Mouse (Mus musculus) Patski (cell line): ENCODE measurements around the gene Cntn5. TPM values are rescaled to one million over a fixed set of nuclear protein-coding genes. Genes with fewer than 3 reads are reported as not detected.

Experiments
- ATAC-seq: fragments of 100-300 bp; one replicate; pipeline ENCODE4 v1.8.0; 2021
- CTCF ChIA-PET: fragments of 350-600 bp; sonication (Branson Sonifier 250); formaldehyde crosslinking; loops from one replicate; lab custom pipeline; 2022; ENCODE audit warnings: inconsistent platforms; lab: Charles Lee
- POLR2A ChIA-PET: fragments of 350-600 bp; sonication (Branson Sonifier 250); formaldehyde crosslinking; loops from one replicate; lab custom pipeline; 2022; ENCODE audit warnings: antibody characterized with exemption, inconsistent platforms; lab: Charles Lee
- DNase-seq: peaks from one replicate; pipeline ENCODE4 v3.0.0-alpha.2; 2011; ENCODE audit warnings: low read depth, low spot score
- H3K27me3 ChIP-seq: fragments of 371-371 bp; one replicate; pipeline ENCODE4 v1.5.1; 2021
- CTCF ChIP-seq: fragments of 100-300 bp; IDR thresholded peaks from one replicate; pipeline ENCODE4 v1.5.1; 2021
- in situ Hi-C: fragments of 300-500 bp; cut with MboI; formaldehyde crosslinking; loops from 3 replicates; pipeline ENCODE4 v1.11.1; 2018; ENCODE audit warnings: low pct_unique_long_range_greater_than_20kb, mixed read lengths
- polyA plus RNA-seq: library from polyadenylated mRNA; unstranded; gene quantifications from one replicate; pipeline ENCODE4 v1.2.3, GENCODE M21; 2021

Cntn5 gene
- polyA plus RNA-seq, 1 experiment from 2014 or later, result not detected

DNA sequence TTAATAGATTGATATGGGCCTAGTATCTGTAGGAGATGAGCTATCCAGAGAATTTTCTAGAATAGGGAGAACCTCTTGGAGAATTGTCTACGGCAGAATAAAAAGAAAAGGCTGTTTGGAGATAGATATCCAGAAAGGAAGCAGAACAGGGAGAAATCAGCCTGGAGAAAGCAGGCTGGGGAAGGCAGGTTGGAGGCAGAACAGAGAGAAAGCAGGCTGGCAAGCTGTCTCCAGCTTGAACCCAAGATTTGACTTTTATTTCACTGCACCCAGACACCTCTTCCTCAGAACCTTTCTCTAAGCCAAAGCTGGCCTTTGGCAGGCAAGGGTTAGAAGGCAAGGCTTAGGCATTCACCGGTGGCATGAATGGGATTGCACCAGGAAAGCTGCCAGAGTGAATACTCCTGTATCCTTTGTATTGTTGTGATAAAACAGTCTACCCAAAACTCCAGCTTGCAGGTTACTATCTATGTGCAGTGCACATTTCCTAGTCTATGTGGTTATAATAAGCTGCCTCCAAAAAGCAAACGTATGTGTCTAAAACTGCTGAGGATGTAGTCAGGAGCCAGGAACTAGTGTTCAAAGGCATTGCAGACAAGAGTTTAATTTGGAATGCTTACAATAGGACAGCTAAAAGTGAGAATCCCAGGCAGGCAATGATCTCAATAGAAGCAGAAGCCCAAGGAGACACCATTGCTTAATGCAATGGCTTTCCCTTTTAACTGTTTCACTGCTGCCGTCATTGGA lies 553.5 kb downstream of the Cntn5 start:
- no peaks in the 10 kb centered on the region for H3K27me3 ChIP-seq
- TF ChIP-seq CTCF, result no peak
- ChIA-PET CTCF (interaction anchor here (1.0 kb wide), 1 partner anchor 13 kb away, joined by 4 read pairs; no protein-coding TSS in a partner anchor), POLR2A (no interaction called here)
- DNase-seq (no peak), ATAC-seq (no peak)
- in situ Hi-C loops, result no loop called here

DNA sequence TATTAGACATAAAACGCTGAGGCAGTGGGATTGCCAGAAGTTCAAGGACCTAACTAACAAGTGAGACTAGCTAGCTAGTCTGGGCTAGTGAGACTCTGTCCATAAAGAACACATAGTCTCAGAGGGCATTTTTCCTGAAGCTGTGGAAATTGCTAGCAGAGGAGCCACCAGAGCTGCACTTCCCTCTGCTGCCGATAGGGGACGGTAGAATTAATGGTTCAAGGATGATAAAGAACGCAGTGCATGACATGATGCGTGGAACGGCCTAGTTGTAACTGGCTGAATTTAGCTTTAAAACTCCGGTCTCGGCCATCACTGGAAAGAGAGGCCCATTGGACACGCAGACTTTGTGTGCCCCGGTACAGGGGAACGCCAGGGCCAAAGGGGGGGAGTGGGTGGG lies 555.8 kb downstream of the Cntn5 start:
- in situ Hi-C loops, result no loop called here
- ChIA-PET CTCF (no interaction called here), POLR2A (interaction anchor here (0.7 kb wide), 1 partner anchor 285 kb away, joined by 6 read pairs; no protein-coding TSS in a partner anchor)
- no peaks in the 10 kb centered on the region for H3K27me3 ChIP-seq
- no peak for DNase-seq
- no peak for ATAC-seq
- TF ChIP-seq CTCF, result no peak

DNA sequence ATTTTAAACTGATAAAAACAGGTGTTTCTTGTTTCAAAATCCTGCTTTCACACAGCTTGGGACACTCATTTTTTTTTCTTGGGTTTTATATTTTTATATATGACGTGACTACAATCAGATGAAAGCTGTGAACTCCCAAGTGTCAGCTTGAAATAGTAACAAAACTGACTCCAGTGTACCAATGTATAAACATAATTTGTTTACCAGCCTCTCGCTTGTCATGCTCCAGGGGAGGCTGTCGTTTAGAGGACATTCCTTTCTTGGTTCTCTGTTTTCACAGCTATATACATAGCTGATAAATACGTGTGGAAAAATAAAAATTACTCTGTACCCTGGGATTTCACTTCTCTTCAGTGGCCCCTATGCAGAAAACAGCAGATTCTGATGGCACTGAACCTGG lies 556.4 kb downstream of the Cntn5 start:
- no peak for ATAC-seq
- no peak for TF ChIP-seq CTCF
- CTCF ChIA-PET, result no interaction called here

DNA sequence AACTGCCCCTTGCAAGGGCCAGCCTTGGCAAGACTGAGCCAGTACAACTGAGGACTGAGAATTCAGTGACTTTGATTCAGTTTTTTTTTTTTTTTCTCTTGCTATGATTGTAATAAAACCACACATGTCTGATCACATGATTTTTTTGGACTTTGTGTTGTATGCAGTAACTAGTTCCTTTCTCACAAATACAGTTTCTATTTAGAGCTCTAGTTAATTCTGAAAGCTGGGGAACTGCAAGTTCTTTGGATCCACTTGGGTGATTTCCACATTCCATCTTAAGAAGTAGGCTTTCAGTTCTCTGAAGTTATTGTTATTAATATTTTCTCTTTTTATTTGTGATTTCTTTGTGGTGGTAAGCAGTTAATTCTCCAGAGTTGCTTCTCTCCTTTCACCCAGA lies 563.8 kb downstream of the Cntn5 start:
- CTCF ChIA-PET, result interaction anchor here (1.2 kb wide), 1 partner anchor 12 kb away, joined by 3 read pairs; no protein-coding TSS in a partner anchor
- no peaks in the 10 kb centered on the region for H3K27me3 ChIP-seq
- in situ Hi-C loops, result no loop called here
- TF ChIP-seq CTCF, result no peak
- POLR2A ChIA-PET, result no interaction called here
- ATAC-seq (no peak), DNase-seq (no peak)

More for the DNA sequence above, 556.4 kb downstream of the Cntn5 start:
- POLR2A ChIA-PET, result no interaction called here
- no peaks in the 10 kb centered on the region for H3K27me3 ChIP-seq
- in situ Hi-C loops, result no loop called here
- DNase-seq, result no peak

DNA sequence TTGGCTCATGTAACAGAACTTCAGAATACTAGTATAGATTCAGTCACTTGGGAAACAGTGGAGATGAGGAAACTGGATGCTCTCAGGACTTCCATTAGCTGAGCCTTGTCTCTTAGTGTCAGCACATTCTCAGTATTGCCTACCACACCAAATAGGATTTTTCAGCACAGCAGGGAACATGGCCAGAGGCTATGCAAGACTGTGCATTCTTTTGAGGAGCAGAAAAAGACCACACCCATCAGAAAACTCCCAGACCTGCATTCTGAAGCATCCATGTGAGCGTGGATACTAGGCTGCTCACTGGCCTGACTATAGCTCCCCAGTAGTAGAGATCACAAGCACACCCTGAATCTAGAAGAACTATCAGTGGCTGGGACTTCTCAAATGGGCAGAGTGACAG lies 564.9 kb downstream of the Cntn5 start:
- ChIA-PET POLR2A (no interaction called here), CTCF (no interaction called here)
- ATAC-seq (no peak), DNase-seq (no peak)
- in situ Hi-C loops, result no loop called here
- no peaks in the 10 kb centered on the region for H3K27me3 ChIP-seq
- TF ChIP-seq CTCF, result no peak

DNA sequence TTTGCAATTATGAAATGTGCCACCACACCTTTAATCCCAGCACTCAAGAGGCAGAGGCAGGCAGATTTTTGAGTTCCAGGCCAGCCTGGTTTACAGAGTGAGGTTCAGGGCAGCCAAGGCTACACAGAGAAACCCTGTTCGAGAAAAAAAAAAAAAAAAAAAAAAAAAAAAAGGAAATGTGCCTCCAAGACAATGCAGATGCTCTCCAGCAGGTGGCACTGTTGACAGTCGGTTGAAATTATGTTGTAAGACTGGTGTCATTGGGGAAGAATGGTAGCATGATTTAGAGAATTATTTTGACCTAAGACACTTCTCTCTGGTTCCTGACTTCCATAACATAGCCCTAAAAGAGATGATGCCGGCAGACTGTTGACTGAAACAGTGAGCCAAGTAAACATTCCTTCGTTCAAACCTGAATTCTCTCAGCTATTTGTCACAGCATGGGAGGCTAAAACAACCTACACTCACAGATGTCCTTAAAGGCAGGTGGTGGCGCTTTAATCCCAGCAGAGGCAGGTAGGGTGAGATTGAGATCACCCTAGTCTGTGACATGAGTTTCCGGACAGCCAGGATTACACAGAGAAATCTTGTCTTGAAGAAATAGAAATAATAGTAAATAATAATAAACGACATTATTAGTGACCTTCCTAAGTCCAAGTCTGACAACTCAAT lies 579.7 kb downstream of the Cntn5 start:
- in situ Hi-C loops, result no loop called here
- CTCF ChIA-PET, result interaction anchor here (1.3 to 1.4 kb wide), 3 partner anchors 10 to 15 kb away, joined by 3 to 4 read pairs (median 4); no protein-coding TSS in a partner anchor
- peak; percentile 57 for TF ChIP-seq CTCF
- no peaks in the 10 kb centered on the region for H3K27me3 ChIP-seq
- POLR2A ChIA-PET, result interaction anchor here (0.8 kb wide), 1 partner anchor 1837 kb away, joined by 6 read pairs; no protein-coding TSS in a partner anchor
- DNase-seq, result no peak
- no peak for ATAC-seq

DNA sequence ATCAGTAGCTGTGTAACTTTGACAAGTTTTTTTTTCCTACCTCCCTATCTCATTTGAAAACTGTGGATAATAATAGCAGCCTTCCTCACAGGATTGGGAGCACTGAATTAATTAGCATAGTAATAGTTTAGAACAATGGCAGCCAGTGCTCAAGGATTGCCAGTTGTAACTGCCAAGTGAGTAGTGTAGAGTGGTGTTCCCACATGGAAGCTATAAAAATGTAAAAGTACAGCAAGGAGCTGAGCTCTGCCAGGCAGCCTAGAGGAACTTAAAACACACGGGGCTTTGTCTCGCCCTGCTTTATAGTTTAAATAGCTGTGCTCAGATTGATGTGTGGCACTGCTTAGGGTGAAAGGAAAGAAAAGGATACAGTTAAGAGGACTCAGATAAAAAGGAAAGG lies 635.2 kb downstream of the Cntn5 start:
- in situ Hi-C loops, result no loop called here
- ChIA-PET POLR2A (no interaction called here), CTCF (no interaction called here)
- no peak for TF ChIP-seq CTCF
- no peaks in the 10 kb centered on the region for H3K27me3 ChIP-seq
- ATAC-seq (no peak), DNase-seq (no peak)

DNA sequence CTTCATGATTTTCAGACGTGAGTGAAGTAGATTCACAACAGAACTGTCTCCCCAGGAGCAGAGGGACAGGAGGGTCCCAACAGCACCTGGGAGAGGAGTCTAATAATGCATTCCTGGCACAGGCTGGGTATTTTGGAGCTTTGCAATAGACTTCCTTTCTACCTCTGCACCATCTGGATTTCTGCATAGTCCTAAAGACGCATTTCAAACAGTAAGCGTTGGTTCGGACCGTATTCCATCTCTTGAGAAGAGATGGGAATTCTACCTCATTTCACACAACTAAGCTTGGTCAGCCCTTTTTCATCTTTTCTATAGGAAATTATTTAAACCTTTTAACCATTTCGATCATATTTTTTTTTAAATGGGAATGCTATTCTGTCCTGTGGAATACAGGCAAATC lies 635.7 kb downstream of the Cntn5 start:
- ChIA-PET CTCF (no interaction called here), POLR2A (no interaction called here)
- H3K27me3 ChIP-seq, result no peaks in the 10 kb centered on the region
- DNase-seq (no peak), ATAC-seq (no peak)
- TF ChIP-seq CTCF, result no peak
- in situ Hi-C loops, result no loop called here

DNA sequence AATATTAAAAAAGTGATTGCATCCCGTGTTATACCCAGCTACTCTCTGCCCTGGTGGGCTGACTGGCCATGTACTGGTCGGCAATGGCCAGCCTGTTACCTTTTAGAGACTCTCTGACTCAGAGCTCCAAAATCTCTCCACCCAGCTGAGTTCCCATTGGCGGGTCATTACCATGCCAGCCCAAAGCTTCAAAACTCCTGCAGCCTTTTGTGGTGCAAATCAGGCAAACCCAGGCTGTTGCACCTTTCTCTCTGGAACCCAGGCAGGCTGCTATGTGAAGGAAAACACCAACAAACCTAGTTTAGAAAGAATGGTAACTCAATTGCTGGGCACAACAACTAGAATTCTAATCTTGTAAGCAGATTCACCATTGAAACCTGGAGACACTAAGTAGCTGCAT lies 639.0 kb downstream of the Cntn5 start:
- in situ Hi-C loops, result no loop called here
- no peaks in the 10 kb centered on the region for H3K27me3 ChIP-seq
- no peak for TF ChIP-seq CTCF
- ATAC-seq (no peak), DNase-seq (no peak)
- CTCF ChIA-PET, result no interaction called here
- POLR2A ChIA-PET, result no interaction called here

DNA sequence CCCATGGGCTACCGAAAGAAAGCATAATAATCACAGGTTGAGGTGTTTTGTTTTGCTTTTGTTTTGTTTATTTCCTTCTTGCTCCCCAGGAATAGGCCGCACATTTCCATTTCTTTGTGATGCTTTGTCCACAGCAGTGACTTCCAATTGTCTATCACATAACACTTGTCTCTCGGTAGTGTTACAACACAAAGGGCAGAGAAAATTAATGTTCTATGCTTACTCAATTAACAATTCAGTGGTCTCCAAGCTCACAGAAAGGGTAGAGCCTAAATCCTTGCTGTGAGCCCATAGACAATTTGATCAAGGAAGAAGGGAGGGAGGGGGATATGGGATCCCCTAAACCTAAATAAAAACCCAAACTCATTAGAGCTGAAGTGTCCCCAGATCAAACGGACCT lies 671.2 kb downstream of the Cntn5 start:
- ChIA-PET POLR2A (no interaction called here), CTCF (no interaction called here)
- in situ Hi-C loops, result no loop called here
- no peaks in the 10 kb centered on the region for H3K27me3 ChIP-seq
- no peak for TF ChIP-seq CTCF
- ATAC-seq (no peak), DNase-seq (no peak)

DNA sequence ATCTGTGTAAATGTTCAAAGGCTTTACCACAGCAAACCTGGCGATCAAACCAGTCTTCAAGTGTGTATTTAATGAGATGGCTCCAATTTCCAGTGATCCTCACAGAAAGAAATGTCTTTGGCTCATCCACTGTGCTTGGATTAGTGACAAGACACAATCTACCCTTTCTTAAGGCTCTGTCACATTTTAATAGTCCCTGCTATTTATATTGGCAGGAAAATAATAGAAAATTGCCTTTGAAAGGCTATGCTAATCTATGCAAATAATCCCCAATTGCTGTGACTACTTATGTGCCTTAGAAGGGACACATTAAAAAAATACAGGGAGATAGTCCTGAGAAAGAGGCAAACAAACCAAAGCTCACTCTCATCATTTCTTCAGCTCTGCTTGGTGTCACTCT lies 672.5 kb downstream of the Cntn5 start:
- POLR2A ChIA-PET, result no interaction called here

More for the DNA sequence above, 672.5 kb downstream of the Cntn5 start:
- ATAC-seq (no peak), DNase-seq (no peak)
- no peak for TF ChIP-seq CTCF
- no peaks in the 10 kb centered on the region for H3K27me3 ChIP-seq
- in situ Hi-C loops, result no loop called here
- CTCF ChIA-PET, result no interaction called here
